Mouse (Mus musculus) liver, embryonic 14.5 days (tissue): Measurements from ENCODE around the gene Tmem176a.

Source experiments
- CTCF ChIP-seq: IDR thresholded peaks from 2 replicates; pipeline ENCODE4 v1.5.1; 2016; ENCODE audit warnings: antibody characterized with exemption, low read depth, control low read depth
- EP300 ChIP-seq: IDR thresholded peaks from 2 replicates; pipeline ENCODE4 v1.6.1; 2016; ENCODE audit warnings: antibody characterized with exemption, low read depth

DNA sequence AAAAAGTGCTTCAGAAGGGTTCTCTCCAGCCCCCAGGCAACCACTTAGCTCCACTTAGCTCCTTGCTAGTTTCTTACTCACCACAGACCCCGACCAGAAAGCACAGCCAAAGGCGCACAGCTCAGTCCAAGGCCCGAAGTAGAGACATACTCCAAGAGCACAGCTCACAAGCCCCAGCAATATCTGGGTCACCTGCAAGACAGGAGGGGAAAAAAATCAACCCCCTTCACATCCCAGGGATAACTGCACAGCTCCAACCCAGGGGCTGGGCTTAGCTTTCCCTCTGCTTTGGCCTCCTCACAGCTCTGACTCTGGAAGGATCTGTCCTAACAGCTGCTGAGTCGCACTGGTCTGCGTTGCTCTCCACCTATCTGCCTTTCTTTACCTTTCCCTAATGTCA, 4.6 kb upstream of the Tmem176a start:
- no peak for TF ChIP-seq EP300
- no peak for TF ChIP-seq CTCF
